Mouse (Mus musculus): ENCODE data around the gene Cda.

Gene Cda

DNA sequence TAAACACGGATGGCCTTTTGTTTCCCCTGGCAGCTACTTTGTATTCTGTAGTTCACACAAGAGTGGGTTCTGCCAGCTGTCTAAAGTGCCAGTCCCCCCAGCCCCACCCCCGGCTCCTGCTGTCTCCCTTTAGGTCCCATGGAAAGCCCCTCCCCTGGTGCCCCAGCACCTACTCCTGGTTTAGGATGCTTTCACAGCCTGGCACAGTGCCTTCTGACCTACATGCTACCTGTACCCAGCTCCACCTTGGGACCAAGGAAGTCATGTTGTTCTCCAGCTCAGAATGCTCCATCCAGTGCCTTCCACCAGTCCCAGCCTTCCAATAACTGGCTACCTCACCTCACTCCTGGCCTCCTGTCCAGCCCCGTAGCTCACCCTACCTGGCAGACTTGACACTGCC, 60.8 kb downstream of the Cda start:
- DNase-seq (ENCODE audit: low read depth), result no peak

DNA sequence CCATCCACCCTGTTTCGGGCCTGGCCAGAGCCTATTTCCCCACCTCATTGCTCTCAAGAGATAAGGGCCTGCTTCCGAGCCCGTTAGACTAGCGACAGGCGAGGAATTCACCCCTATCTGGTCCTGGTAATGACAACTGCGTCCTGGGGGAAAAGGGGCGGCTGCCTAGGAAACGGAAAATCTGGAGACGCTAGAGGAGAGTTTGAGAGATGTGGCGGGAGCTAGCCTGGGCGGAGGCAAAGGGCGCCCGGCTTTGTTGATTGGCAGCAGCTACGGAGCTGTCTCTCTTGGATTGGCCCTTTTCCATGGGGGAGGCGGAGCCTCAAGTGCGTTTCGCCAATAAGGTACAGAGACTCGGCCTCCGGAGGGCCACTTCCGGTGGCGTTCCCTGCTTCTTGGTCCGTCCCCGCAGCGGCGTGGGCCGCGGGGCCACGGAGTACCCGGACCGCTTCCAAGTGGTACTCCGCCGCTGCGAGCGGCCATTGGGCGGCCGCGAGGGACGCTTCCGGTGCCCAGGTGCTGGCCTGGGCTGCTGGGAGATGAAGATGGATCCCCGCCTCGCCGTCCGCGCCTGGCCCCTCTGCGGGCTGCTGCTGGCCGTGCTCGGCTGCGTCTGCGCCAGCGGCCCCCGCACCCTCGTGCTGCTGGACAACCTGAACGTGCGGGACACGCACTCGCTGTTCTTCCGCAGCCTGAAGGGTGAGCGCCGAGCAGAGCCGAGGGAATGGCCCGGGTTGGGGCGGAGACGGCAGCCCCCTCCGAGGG, 63.3 kb downstream of the Cda start, which contains the start of gene Ddost:
TSS of gene Ddost (plus strand) at position 391 of the 765 bp plus-strand sequence.
- peak; percentile 96 for DNase-seq (ENCODE audit: low read depth)

DNA sequence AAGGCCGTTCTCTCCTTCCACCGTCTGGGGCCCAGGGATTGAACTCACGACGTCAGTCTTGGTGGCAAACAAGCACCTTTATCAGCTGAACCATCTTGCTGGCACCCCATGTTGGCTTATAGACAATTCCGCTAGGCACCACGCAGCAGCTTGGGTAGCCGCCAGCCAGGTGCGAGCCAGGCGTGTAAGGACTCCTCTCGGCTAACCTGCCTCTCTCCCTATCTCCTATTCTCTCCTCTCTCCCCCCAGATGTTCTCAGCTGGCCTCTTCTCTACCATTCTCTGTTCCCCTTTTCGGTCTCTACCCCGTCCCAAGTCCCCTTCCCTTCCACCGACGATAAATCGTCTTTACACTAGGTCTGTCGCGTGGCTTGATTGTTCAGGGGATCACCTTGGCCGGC, 64.0 kb downstream of the Cda start:
- DNase-seq (ENCODE audit: low read depth), result no peak

DNA sequence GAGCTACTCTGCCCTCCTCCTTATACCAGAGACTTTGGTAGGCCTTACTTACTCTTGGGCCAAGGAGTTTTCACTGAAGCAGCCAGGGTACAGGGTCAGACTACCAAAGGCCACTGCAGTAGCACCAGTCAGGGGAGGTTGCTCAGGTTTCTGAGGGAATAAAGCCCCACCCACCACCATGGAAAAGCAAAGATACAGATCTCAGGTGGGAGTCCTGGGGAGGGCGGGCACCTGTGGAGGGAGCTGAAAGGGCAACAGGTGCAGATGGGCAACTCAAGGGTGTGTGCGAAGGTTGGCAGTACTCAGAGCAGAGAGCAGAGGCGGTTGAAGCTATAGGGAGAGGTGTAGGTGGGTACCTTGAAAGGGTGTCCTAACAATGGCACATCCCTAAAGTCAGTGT, 64.8 kb downstream of the Cda start:
- no peak for DNase-seq (ENCODE audit: low read depth)

DNA sequence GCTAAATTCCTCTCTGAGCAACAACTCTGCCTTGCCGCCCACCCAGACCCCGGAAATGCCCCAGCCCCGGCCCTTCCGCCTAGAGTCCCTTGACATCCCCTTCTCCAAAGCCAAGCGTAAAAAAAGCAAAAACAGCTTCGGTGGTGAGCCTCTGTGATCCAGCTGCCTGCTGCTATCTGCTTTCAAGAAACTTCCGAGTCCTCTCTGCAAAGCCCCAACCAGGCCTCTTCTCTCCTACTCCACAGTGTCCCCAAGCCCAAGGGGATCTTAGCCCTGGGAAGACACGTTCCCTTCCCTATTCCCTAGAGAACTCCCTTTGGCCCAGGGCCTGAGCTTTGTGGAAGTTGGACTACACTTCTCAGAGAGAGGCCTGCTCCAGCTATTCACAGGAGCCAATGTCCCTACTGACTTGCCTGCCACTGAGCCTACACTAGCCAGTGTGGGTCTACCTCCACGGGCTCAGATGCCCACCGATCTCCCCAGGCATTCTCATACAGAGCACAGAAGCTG, 66.5 kb downstream of the Cda start:
- DNase-seq (ENCODE audit: low read depth), result no peak

DNA sequence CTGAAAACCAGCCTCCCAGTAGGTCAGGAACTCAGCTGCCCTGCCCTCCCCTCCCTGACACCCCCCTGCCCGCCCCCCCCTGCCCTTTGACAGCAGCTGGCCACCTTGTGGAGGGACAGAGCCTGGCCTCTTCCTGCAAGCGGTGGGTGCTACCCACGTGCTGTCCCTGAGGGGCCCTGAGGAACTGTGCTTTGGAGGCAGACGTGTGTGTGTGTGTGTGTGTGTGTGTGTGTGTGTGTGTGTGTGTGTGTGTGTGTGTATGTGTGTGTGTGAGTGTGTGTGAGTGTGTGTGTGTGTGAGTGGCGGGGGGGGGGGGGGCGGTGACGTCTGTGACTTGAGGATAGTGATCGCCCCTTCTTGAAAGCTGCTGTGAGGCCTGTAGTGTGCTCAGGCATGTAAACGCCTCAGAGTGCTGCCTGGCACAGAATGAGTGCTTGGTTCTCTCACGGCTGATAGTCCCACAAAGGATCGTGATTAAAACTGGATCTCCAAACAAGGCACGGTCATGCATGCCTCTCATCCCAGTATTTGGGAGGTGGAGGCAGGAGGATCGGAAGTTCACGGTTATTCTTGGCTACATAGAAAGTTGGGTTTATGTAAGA, 73.7 kb downstream of the Cda start:
- DNase-seq (ENCODE audit: low read depth), result no peak

DNA sequence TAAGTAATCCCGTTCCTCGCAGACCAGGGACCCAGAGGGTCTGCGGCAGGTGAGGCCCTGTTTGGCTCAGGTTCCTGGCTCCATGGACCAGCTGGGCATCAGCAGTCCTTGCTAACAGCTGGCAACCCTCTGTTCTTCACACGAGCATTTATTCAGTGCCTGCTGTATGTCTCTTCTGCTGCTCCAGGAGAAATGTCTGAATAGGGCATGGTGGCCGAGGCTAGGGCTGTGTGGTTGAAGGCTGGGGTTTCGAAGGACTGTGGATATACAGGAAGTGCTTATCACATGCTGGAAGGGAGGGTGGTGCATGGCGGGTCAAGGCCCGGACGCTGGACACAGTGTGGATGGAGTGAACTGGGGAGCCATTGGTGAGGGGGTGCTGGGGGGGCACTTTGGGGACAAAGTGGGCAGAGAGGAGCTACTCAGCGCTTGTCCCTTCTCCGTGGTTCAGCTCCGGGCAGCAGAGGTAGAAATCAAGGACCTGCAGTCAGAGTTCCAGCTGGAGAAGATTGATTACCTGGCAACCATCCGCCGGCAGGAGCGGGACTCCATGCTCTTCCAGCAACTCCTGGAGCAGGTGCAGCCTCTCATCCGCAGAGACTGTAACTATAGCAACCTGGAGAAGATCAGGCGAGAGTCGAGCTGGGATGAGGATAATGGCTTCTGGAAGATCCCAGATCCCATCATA, 74.4 kb downstream of the Cda start:
- no peak for DNase-seq (ENCODE audit: low read depth)

DNA sequence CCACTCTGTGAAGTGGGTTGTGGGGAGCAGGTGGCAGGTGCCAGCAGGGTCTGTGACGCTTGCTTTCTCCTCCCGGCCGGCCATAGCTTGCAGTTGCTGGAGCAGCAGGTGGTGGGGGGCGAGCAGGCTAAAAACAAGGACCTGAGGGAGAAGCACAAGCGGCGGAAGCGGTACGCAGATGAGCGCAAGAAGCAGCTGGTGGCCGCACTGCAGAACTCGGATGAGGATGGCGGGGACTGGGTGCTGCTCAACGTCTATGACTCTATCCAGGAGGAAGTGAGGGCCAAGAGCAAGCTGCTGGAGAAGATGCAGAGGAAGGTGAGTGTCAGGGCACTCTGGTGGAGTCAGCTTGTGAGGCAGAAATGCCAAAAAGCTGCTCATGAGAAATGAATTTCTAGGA, 75.8 kb downstream of the Cda start:
- no peak for DNase-seq (ENCODE audit: low read depth)

DNA sequence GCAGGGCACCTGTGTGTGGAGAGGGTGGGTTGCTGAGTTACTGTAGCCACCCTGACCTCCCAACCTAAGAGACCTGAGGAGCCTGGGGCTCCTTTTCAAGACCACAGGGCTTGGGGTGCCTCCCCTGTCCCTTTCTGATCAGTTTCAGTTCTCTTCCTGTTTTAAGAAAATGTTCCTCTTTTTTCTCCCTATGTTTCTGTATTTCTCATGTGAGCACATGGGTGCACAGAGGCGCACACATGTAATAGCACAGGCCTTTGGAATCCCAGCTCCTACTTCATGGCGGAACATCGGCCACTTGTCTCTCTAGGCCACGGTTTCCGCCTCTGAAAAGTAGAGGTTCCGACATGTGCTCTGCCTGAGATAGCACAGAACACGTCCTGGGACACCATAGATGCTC, 79.1 kb downstream of the Cda start:
- no peak for DNase-seq (ENCODE audit: low read depth)
